Mouse (Mus musculus): ENCODE results near the gene Rdx. TPM values are rescaled to one million over a fixed set of nuclear protein-coding genes. Genes with fewer than 3 reads are reported as not detected.

The Rdx gene
- total and polyA plus RNA-seq, 3 experiments: 103 to 152 (median 109) TPM

DNA sequence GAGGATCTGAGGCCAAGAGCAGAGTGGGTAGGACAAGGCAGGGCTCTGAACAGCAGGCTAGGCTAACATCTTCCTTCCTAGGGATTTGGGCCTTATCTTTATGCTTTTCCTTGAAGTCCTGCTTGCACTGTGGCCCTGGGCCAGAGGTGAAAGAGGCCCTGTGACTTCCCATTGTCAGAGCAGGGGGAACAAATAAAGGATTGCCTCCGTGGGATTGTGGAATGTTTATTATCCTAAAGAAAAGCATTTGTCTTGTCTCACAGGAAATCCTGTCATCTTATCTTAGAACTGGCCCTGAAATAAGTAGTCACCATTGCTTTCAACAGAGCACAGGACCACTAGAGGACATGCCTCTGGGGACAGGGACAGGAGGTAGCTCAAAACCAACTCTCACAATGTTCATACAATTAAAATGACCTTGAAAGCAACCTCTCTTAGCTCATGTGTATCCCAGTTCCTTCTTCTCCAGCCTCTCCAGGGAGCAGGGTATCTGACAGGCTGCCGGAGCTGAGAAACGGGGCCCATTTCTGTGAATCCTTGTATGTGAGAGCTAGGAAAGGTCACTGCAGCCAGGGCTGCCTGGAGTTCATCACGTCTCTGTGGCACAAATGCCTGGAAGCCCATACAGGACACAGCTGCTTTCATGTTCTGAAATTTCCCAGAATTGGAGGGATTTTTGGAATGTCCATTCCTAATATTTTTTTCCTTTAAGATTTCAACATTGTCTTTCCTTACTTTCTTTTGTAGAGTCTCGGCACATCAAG, 19.5 kb upstream of the Rdx start:
- Histone ChIP-seq H3K79me2 (ENCODE audit: control insufficient read depth, insufficient read depth, low read length, poor library complexity) (no peaks in the 10 kb centered on the region), H3K36me3 (ENCODE audit: control insufficient read depth in 1 of 2, insufficient read depth in 2 of 2, low read length in 2 of 2) (peaks cover 0 to 11% of the 10 kb centered on the region in 2 experiments; a peak in 2 of 4 replicates), H3K4me1 (ENCODE audit: control insufficient read depth in 1 of 2, insufficient read depth in 2 of 2, low read length in 2 of 2) (peaks cover 5 to 12% of the 10 kb centered on the region in 2 experiments), H3K4me3 (ENCODE audit: control insufficient read depth in 1 of 2, insufficient read depth in 1 of 2, low read depth in 2 of 2, low read length in 2 of 2) (no peak overlapping the region), H3K9me3 (replicated peaks; ENCODE audit: insufficient read depth, low read length) (no peaks in the 10 kb centered on the region), H3K27ac (ENCODE audit: control insufficient read depth, low read depth, low read length) (no peak overlapping the region), H3K9ac (ENCODE audit: control insufficient read depth, low read depth, low read length, poor library complexity, severe bottlenecking) (no peak overlapping the region), H3K27me3 (ENCODE audit: control insufficient read depth in 1 of 2, insufficient read depth in 2 of 2, low read length in 2 of 2) (no peaks in the 10 kb centered on the region)
- no peak for DNase-seq (ENCODE audit: low read depth, low spot score)
- TF ChIP-seq MXI1 (IDR thresholded peaks at IDR 0.05; ENCODE audit: low read depth, low read length) (no peak), ETS1 (IDR thresholded peaks at IDR 0.05; ENCODE audit: low read depth, low read length) (no peak), ELF1 (IDR thresholded peaks at IDR 0.05; ENCODE audit: low read depth, low read length) (no peak), KAT2A (conservative IDR thresholded peaks at IDR 0.05; ENCODE audit: low read depth, low read length) (no peak), POLR2AphosphoS5 (IDR thresholded peaks at IDR 0.05; ENCODE audit: borderline replicate concordance, low read depth, low read length) (no peak), MEF2A (IDR thresholded peaks at IDR 0.05; ENCODE audit: extremely low read depth, insufficient replicate concordance, low read depth, low read length, poor library complexity, severe bottlenecking) (no peak)

DNA sequence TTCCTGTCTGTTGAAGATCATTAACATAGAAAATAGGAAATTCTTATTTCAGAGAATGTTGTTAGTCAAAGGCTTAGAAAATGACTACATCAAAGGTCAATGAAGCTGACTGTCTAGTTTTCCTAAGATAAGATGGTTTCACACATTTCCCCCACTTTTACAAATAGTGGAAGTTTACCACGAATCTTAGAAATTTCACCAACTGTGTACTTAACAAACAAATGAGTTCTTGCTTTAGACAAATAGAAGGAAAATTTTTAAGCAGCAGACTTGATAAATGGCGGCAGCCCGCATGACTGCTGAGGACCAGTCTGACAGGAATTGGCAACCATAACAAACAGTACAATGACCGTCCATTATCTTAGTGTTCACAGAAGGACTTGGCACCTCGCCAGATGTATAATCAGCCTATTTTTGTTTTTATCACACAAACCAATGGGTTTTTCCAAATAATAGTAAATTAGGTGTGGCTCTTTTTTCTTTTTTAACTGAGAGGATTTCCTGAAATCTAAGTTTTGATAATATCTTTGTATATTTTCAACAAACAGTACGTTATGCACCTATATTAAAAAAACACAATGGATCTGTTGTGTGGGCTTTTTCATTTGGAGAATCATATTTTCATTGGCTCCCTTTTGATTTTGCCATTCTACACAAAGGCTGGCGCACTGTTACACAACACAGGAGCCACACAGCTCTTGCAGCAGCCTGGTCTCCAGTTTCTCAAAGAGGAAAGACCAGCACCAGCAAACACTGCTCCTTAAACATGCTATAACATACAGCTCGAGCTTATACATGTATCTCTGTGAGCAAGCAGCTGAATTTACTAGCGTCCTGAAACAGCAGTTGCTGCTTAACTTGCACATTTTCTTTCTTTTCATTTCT, 18.2 kb upstream of the Rdx start:
- Histone ChIP-seq H3K79me2 (ENCODE audit: control insufficient read depth, insufficient read depth, low read length, poor library complexity) (no peaks in the 10 kb centered on the region), H3K36me3 (ENCODE audit: control insufficient read depth in 1 of 2, insufficient read depth in 2 of 2, low read length in 2 of 2) (peaks cover 0 to 11% of the 10 kb centered on the region in 2 experiments; a peak in 2 of 4 replicates), H3K4me1 (ENCODE audit: control insufficient read depth in 1 of 2, insufficient read depth in 2 of 2, low read length in 2 of 2) (peaks cover 5 to 12% of the 10 kb centered on the region in 2 experiments), H3K27ac (ENCODE audit: control insufficient read depth, low read depth, low read length) (no peak overlapping the region; the same call in 1 of the 2 replicates), H3K4me3 (ENCODE audit: control insufficient read depth in 1 of 2, insufficient read depth in 1 of 2, low read depth in 2 of 2, low read length in 2 of 2) (no peak overlapping the region), H3K9ac (ENCODE audit: control insufficient read depth, low read depth, low read length, poor library complexity, severe bottlenecking) (no peak overlapping the region), H3K9me3 (replicated peaks; ENCODE audit: insufficient read depth, low read length) (no peaks in the 10 kb centered on the region), H3K27me3 (ENCODE audit: control insufficient read depth in 1 of 2, insufficient read depth in 2 of 2, low read length in 2 of 2) (no peaks in the 10 kb centered on the region)
- DNase-seq (ENCODE audit: low read depth, low spot score): peak; percentile 82
- TF ChIP-seq MYB (IDR thresholded peaks at IDR 0.05; ENCODE audit: low read depth, low read length) (no peak), EP300 (IDR thresholded peaks at IDR 0.05; ENCODE audit: low read depth in 1 of 2, low read length in 2 of 2) (peak; percentile 83 to 88), USF2 (IDR thresholded peaks at IDR 0.05; ENCODE audit: borderline replicate concordance in 1 of 2, insufficient read depth in 1 of 2, low read depth in 1 of 2, low read length in 2 of 2) (no peak), MEF2A (IDR thresholded peaks at IDR 0.05; ENCODE audit: extremely low read depth, insufficient replicate concordance, low read depth, low read length, poor library complexity, severe bottlenecking) (peak; percentile 75; the same call in 1 of the 2 replicates), SMC3 (IDR thresholded peaks at IDR 0.05; ENCODE audit: low read depth, low read length) (no peak), MAX (IDR thresholded peaks at IDR 0.05; ENCODE audit: low read length) (no peak), CHD2 (IDR thresholded peaks at IDR 0.05; ENCODE audit: low read length) (no peak), BHLHE40 (IDR thresholded peaks at IDR 0.05; ENCODE audit: borderline replicate concordance, low read depth, low read length) (no peak), TCF12 (IDR thresholded peaks at IDR 0.05; ENCODE audit: low read depth, low read length) (peak; percentile 90), POLR2A (IDR thresholded peaks at IDR 0.05; ENCODE audit: control insufficient read depth in 1 of 2, insufficient read depth in 1 of 2, low read depth in 1 of 2, low read length in 2 of 2, poor library complexity in 1 of 2) (no peak), UBTF (IDR thresholded peaks at IDR 0.05; ENCODE audit: borderline replicate concordance, insufficient read depth, low read depth, low read length) (no peak), GATA1 (IDR thresholded peaks at IDR 0.05; ENCODE audit: low read depth, low read length) (peak; percentile 91), POLR2AphosphoS2 (IDR thresholded peaks at IDR 0.05; ENCODE audit: low read length) (no peak), RCOR1 (IDR thresholded peaks at IDR 0.05; ENCODE audit: low read depth, low read length) (peak; percentile 80), JUND (IDR thresholded peaks at IDR 0.05; ENCODE audit: low read depth, low read length) (no peak), CHD1 (IDR thresholded peaks at IDR 0.05; ENCODE audit: low read depth, low read length) (no peak), TAL1 (IDR thresholded peaks at IDR 0.05; ENCODE audit: low read length) (peak; percentile 60), ZMIZ1 (IDR thresholded peaks at IDR 0.05; ENCODE audit: low read depth, low read length) (no peak), SIN3A (IDR thresholded peaks at IDR 0.05; ENCODE audit: low read length) (peak; percentile 38; the same call in 1 of the 2 replicates), ETS1 (IDR thresholded peaks at IDR 0.05; ENCODE audit: low read depth, low read length) (peak; percentile 84), NELFE (IDR thresholded peaks at IDR 0.05; ENCODE audit: low read depth, low read length) (no peak), ZKSCAN1 (IDR thresholded peaks at IDR 0.05; ENCODE audit: low read depth, low read length) (no peak), TBP (IDR thresholded peaks at IDR 0.05; ENCODE audit: low read depth, low read length) (no peak), MAZ (IDR thresholded peaks at IDR 0.05; ENCODE audit: low read depth, low read length) (no peak)

Data from MEL (cell line).